Mouse (Mus musculus): ENCODE data around the gene Bcat1.
A peak's percentile ranks its signal among the peaks of the same experiment; 100 is the strongest.
"Not testable (repeated sequence)": the region's sequence is repeated elsewhere in the genome, so short reads cannot be mapped to it uniquely, and the experiment has no call there.

The Bcat1 gene

GRCm38 (mm10) chr6:145093038-145093622 lies 17.1 kb upstream of the Bcat1 start:
- DNase-seq (ENCODE audit: low spot score in 2 of 2): not testable (repeated sequence)

GRCm38 (mm10) chr6:145091998-145092397 lies 16.0 kb upstream of the Bcat1 start:
- no peak for DNase-seq (ENCODE audit: low spot score in 2 of 2)

GRCm38 (mm10) chr6:145090928-145091327 lies 14.9 kb upstream of the Bcat1 start:
- no peak for DNase-seq (ENCODE audit: low spot score in 2 of 2)

GRCm38 (mm10) chr6:145090201-145090863 lies 14.3 kb upstream of the Bcat1 start:
- DNase-seq (ENCODE audit: low spot score in 2 of 2): no peak

- DNase-seq (ENCODE audit: low spot score in 2 of 2): no peak
Observed at GRCm38 (mm10) chr6:145089373-145089772, 13.4 kb upstream of the Bcat1 start.

- DNase-seq (ENCODE audit: low spot score in 2 of 2): no peak
Observed at GRCm38 (mm10) chr6:145088451-145089113, 12.6 kb upstream of the Bcat1 start.

GRCm38 (mm10) chr6:145084343-145085117 lies 8.5 kb upstream of the Bcat1 start:
- no peak for DNase-seq (ENCODE audit: low spot score in 2 of 2)

GRCm38 (mm10) chr6:145081721-145082120 lies 5.7 kb upstream of the Bcat1 start:
- DNase-seq (ENCODE audit: low spot score in 2 of 2): no peak

- DNase-seq (ENCODE audit: low spot score in 2 of 2): no peak
Observed at GRCm38 (mm10) chr6:145079087-145079759, 3.2 kb upstream of the Bcat1 start.

- no peak for DNase-seq (ENCODE audit: low spot score in 2 of 2)
Observed at GRCm38 (mm10) chr6:145076286-145076685, 302 bp upstream of the Bcat1 start.

- peak; percentile 55 to 58 for DNase-seq (ENCODE audit: low spot score in 2 of 2)
Observed at GRCm38 (mm10) chr6:145075088-145075547, 866 bp downstream of the Bcat1 start.

- DNase-seq (ENCODE audit: low spot score in 2 of 2): no peak
Observed at GRCm38 (mm10) chr6:145074461-145074860, 1.5 kb downstream of the Bcat1 start.

- no peak for DNase-seq (ENCODE audit: low spot score in 2 of 2)
Observed at GRCm38 (mm10) chr6:145069921-145070320, 6.1 kb downstream of the Bcat1 start.

GRCm38 (mm10) chr6:145069397-145069796 lies 6.6 kb downstream of the Bcat1 start:
- no peak for DNase-seq (ENCODE audit: low spot score in 2 of 2)

GRCm38 (mm10) chr6:145067679-145068078 lies 8.3 kb downstream of the Bcat1 start:
- DNase-seq (ENCODE audit: low spot score in 2 of 2): no peak

- no peak for DNase-seq (ENCODE audit: low spot score in 2 of 2)
Observed at GRCm38 (mm10) chr6:145066416-145066815, 9.6 kb downstream of the Bcat1 start.

GRCm38 (mm10) chr6:145065301-145065845 lies 10.6 kb downstream of the Bcat1 start:
- DNase-seq (ENCODE audit: low spot score in 2 of 2): no peak

GRCm38 (mm10) chr6:145064104-145064503 lies 11.9 kb downstream of the Bcat1 start:
- DNase-seq (ENCODE audit: low spot score in 2 of 2): no peak

GRCm38 (mm10) chr6:145063212-145063868 lies 12.6 kb downstream of the Bcat1 start:
- no peak for DNase-seq (ENCODE audit: low spot score in 2 of 2)

- no peak for DNase-seq (ENCODE audit: low spot score in 2 of 2)
Observed at GRCm38 (mm10) chr6:145062763-145063162, 13.2 kb downstream of the Bcat1 start.

GRCm38 (mm10) chr6:145061361-145061760 lies 14.6 kb downstream of the Bcat1 start:
- no peak for DNase-seq (ENCODE audit: low spot score in 2 of 2)
